Mouse (Mus musculus) liver, postnatal 0 days (tissue): Measurements from ENCODE around the gene Mettl23.

ENCODE experiments used
- CTCF ChIP-seq: sonication (generic); IDR thresholded peaks from 2 replicates; pipeline ENCODE4 v1.5.1; 2016; ENCODE audit warnings: antibody characterized with exemption, low read depth
- EP300 ChIP-seq: IDR thresholded peaks from 2 replicates; pipeline ENCODE4 v1.6.1; 2016; ENCODE audit warnings: antibody characterized with exemption, low read depth, mild to moderate bottlenecking

GRCm38 (mm10) chr11:116854279-116854678 is 11.2 kb downstream of the Mettl23 start:
- TF ChIP-seq CTCF, result no peak
- no peak for TF ChIP-seq EP300
